Mouse (Mus musculus): ENCODE measurements at regions not wholly inside any gene's neighbourhood (a gene's known extent, or its start where the extent isn't known, plus 50 kb on each side); places are given as distances from the start of the nearest gene placed in this dataset.

GRCm38 (mm10) chr11:45085145-45085544 is 468.0 kb downstream of the Ebf1 start:
- no peak for TF ChIP-seq CTCF (IDR thresholded peaks at IDR 0.05; ENCODE audit: extremely low read depth, insufficient read depth, insufficient read length, insufficient replicate concordance)
- no peak for TF ChIP-seq POLR2A (IDR thresholded peaks at IDR 0.05; ENCODE audit: low read depth, low read length)

All from spleen, adult 2 months (tissue).